Mouse (Mus musculus) heart, adult 11 months (tissue): ENCODE results near the gene Tmem54.

Experiments
- DNase-seq: peaks from one replicate; pipeline ENCODE4 v3.0.0; 2022

The Tmem54 gene

DNA sequence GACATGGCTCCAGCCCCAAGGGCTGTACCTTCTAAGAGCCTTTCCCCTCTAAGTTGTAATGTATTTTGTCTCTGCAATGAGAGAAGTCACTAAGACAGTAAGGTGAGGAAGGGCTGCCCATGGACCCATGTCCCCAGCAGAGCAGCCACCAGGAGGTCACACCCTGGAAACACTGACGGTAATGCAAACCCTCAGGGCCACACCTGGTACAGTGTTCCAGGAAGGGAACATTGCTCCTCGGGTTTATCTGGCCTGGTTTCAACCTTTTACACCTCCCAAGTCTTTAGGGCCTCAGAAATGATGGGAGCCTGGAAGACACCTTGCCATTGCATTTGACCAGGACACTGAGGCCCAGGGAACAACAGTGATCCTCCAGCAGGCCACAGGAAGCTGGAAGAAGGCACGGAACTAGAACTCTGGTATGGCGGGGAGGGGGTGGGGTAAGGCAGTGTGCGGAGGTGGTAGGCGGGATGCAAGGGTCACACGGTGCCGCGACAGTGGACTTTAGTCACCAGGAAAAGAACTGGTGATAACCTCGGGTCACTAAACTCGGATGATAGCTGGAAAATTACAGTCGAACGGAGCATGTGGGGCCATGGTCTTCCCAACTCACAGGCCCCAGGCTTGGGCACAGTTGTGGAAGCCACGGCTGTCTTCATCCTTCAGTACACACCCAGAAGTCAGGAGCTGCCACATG lies 3.1 kb upstream of the Tmem54 start:
- DNase-seq = no peak

DNA sequence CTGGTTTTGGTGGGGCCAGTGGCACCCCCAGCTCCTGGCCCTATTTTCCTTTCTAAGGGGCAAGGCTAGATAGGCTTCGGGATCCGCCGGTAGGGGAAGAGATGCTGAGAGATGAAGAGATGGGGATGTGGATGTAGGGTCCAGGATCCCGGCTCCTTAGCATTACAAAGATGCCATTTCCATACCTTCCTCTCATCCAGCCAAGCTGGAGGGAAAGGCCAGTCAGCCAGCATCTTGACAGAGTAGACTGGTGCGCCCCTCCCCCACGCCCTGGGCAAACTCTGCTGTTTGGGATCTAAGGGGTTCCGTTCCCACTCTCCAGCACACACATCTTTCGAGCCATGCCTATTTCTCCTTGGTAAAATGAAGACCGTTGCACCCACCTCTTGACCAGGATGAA lies 725 bp downstream of the Tmem54 start:
- no peak for DNase-seq

DNA sequence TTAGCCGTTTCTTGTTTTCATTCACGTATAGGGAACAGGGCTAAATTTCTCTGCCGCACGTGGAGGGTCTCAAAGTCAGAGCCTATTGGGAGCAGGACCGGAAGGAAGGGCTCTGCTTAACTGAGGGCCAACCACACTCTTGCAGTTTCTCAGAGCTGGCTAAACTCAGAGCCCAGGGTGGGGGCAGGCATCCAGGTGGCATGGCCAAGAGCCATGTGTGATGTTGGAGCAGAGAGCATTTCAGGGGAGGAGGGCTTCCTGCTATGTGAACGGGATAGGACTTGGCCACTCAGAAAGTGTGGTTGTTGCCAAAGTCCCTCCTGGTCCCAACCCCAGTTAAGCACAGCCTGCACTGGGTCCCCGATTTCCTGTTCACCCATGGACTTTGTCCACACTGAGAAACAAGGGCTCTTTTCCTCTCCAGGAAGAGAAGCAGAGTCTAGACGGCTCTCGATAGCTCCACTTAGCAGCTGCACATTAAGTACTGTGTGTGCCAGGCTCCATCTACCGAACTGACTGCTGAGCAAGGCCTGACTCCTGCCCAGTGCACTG lies 2.1 kb downstream of the Tmem54 start:
- DNase-seq = no peak

DNA sequence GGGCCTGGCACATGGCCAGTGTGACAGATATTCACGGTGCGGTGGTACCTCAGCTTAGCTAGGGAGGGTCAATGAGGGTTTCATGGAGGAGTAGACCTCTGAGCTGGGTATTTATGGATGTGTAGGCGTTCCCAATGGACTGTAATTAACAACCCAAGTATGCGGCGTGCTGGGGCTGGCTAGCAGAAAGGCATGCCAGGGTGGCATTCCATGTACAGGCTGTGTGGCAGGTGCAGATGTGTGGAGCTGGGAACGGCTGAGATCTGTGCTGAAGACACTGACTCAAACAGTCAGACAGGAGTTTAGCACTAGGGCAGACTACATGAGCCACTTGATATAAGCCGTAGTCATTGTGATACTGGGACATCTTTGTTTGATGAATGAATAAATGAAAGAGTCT lies 3.3 kb downstream of the Tmem54 start:
- no peak for DNase-seq

DNA sequence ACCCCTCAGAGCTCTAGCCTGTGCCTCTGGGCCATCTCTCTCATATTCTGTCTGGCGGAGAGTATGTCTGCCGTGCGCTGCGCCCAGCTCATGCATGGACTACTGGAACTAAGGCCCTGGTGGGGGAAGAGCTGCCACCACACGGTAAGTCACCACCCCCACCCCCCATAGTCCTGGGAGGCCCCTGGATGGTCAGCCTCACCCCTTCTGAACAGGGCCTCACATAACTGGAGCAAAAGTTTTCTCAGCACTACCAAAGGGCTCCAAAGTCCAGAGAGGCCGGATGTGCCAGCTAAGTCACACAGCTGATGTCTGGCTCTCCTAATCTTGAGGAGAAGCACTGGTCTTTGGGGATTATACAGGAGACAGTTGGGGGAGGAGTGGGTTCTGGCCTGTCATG lies 5.5 kb downstream of the Tmem54 start:
- no peak for DNase-seq

DNA sequence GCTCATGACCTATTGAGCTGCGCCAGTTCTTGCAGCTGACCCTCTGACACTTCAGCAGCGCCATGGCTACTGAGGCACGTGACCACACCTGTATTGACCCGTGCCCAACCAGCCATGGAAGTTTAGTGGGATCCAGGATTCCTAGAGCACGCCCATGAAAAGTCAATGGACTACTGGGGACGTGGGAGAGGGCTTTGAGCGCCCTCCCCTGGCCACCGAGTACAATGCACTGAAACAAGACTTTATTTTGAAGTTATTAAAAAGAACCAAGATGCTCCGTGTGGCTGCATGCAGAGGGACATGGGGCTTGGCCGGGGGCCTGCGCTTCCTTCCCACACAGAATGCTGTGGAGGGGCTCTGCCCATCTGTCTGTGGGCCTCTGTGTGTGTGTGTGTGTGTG lies 6.0 kb downstream of the Tmem54 start:
- no peak for DNase-seq

DNA sequence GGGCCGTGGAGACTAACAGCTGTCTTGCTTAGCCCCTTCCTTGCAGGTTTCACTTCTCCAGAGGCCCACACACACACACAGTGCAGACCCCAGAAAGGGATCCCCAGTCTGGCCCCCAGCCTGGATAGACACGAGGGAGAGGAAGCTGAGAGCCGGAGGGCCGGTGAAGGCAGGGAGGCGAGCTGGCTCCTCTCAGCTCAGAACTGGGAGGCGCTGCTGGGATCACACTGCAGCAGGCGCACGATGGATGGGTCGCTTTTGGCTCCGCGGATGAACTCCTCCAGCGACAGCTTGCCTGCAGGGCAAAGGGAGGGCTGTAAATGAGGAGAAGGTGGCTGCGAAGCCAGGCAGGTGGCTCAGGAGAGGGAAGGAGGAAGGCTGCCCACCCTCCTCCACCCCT lies 6.9 kb downstream of the Tmem54 start:
- no peak for DNase-seq

DNA sequence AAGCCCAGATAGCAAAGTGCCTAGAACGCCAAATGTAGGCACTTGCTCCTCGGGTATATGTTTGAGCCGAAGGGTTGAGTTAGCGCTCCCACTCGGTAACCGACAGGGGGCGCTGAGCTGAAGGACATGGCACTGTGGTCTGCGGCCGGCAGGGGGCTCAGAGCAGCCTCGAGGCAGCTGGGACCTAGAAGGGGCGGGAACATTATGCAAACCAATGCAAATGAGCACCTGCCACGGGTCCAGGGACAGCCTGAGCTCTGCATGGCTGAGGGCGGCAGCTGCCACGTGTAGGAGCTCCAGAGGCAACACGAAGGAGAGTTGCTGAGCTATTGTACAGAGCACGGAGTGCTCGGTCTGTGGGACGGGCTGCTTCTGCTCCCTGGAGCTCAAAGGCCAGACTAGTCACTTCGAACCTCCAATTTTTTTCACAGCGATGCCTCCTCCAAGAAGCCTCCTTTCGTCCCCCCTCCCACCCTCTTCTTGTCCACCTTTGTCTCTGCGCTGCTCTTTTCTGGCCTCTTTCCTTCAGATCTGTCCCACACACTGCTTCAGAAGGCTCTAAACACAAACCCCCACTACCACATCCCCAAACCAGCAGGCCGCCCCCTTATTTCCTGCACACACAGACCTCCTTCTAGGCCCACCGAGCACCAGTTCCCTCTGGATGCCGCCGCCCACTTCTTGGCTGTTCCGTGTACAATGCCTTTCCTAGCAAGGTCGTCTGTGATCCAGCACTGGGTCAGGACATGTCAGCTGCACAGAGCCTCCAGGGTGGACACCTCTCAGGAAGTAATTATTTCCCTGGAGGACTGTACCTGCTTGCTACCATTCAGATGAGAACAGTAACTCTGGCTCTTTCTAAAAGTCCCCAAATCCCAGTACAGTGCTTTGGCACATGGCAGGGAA lies 8.0 kb downstream of the Tmem54 start:
- DNase-seq = no peak

DNA sequence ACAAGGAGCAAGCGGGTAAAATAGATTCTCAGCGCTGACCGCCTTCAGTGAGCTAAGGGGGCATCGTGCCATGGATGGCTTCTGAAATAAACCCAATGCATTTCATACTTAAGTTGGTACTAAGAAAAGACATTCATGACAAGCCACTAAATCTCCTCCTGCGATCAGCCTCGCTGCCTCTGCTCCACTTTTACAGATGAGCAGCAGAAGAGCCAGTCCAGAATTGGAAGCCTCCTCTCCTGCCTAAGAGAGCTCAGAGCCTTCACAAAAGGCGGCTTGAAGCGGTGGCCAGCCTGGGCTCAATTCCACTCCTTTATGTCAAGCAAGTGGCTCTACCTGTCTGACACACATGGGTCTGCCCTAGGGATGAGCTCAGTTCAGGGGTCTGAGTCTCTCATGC lies 11.4 kb downstream of the Tmem54 start:
- DNase-seq = no peak

DNA sequence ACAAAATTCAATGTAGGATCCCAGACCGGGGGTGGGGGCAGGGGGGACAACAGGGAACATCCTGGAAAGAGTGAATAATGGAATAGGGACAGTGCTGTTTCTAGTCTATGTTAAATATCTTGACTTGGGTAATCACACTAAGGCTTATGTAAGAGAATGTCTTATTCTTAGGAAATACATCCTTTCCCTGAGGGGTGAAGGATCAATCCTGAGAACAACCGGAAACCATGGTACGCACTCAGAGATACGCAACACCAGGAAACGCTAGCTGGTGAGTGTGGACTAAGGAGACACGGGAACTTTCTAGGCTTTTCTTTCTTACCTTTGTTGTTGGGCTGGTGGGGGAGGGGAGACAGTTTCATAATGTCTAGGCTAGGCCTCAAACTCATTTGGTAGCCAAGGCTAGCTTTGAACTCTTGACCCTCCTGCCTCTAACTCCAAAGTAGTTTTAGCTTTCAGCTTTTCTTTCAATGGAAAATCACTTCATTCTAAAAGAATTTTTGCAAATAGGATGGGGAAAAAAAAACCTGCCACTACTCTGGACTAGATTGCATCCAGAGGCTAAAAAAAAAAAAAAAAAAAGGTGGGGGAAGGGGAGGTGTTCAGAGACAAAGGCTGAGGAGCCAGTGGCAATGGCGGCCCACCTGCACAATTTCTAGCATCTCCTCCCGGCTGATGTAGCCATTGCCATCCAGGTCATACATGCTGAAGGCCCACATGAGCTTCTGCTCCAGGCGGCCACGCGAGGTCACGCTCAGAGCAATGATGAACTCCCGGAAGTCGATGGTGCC lies 12.6 kb downstream of the Tmem54 start:
- no peak for DNase-seq

DNA sequence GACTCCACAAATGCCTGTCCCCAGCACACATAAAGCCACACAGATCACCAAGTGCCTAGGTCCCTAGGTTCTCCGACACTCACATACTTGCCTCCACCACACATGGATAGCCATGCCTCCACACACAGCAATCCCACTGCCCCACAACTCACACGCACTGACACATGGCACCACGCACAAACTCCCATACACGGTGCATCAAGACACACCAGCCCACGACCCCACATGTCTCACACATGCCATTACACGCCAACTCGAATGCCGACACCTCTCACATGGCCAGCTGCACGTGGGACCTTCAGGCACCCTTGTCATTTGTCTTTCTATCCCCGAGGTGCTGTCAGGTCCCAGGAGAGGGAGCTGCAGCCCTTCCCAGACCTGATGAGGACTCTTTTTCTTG lies 14.4 kb downstream of the Tmem54 start:
- no peak for DNase-seq

DNA sequence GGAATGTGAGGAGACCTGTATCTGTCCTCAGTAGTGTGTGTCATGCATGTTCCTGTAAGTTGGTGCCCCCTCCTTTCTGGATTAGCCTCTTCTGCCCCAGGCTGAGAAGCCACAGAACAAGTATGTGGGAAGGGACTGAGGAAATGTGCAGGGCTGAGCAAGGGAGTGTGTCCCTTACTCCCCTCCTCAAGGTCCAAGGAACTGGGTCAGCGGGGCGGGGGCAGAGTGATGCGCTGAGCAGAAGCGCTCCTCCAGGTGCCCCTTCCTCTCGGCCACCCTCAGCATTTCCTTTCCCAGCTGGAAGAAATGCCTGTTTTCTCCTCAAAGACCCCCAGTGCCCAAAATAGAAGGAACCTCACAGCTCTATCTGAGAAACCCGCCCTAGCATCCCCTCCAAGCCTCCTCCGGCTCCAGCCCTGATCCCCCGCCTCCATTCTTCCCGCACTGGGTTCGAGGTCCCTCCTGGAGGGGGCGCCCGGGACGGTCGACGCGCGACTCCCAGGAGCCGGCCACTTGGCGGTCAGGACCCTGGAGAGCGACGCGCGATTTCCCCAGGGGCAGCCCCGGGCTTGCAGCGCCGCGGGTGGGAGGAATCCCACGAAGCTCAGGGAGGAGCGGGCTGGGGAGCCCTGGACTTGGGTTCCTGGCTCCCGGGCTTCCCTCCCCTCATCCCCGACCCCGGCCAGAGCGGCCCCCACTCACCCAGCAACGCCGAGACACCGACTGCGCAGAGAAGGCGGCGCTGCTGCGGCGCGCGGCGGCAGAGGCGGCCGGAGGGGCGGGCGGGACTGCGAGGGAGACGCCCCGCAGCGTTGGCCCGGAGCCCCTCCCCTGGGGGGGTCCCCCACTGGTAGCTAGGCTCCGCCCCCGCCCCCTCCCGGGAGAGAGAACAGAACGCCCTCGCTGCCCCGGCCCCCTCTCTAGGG lies 15.4 kb downstream of the Tmem54 start:
- DNase-seq = no peak

DNA sequence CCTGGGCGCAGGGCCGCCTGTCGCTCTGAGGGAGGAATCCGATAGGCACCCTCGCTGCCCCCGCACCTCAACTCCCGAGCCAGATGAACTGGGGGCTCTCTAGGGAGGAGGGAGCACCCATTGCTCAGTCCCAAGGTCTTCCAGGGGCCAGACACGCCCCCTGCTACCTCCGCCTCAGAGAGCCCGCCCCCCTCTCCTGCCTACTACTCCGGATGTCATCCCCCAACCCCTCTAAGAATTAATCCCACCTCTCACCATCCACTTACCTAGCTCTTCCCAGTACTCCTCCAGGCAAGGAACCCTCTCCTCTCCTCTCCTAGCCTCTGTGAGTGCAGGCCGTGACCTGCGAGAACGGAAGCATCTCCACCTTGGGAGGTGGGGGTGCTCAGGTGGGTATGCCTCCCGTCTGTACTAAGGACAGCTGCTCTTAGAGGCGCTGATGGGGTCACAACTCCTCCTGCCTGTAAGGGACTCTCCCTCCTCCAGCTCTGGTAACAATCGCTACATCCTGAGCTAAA lies 16.3 kb downstream of the Tmem54 start, which contains the start of gene Hpca:
Hpca (minus strand) TSS at position 468 of the 518 bp plus-strand sequence.
- DNase-seq = no peak

DNA sequence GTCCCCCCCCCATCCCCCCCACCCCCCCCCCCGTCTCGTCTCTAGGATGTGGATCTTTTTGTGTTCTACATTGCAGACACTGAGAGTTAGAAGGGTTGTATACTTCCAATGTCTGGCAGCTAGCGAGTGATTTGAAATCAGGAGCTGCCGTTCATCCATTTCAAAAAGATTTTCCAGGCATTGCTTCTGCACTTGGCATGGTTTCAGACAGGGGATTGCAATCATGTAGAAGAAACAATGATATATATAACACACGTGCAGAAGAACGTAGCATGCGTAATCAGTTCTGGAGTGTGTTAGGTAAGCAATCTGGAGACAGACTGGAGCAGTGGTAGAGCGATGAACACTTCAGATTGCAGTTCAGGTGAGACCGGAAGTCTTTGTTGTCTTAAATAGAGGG lies 16.8 kb downstream of the Tmem54 start:
- no peak for DNase-seq

DNA sequence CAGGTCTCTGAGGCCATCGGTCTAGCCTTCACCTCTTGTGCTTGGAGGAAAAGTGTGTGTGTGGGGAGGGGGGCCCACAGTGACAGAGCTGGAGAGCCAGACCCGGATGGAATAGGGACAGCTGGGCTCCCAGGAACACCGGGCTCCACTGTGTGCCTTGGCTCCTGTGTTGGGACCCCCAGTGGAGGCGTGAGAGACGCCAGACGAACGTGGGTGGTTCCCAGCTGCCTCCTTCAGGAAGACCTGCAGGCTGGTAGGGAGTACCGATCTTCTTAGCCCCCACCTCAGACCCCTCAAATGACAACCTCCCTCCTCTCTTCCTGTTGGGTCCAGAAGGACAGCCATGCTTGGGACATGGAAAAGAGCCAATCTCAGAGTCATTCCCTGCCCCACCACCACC lies 17.4 kb downstream of the Tmem54 start:
- no peak for DNase-seq

DNA sequence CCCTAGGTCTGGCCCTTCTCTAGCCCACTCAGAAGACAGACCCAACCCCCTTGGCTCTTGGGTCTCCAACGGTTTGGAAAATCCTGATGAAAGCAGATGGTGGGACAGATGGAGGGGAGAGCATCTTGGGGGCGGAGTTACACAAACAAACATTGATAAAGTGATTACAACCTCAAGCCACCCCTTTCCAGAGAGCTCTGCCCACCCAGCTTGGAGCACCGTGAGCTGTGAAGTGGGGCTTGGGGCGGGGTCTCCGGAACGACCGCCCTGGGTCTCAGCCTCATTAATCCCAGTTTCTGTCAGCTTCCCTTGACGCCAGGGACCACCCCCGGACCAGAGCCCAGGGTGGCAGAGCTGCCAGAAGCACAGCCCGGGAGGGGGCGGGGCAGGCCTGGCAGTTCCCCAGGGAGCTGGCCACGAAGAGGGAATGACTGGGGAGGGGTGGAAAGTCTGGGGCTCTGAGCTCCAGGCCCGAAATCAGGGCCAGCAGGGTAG lies 19.4 kb downstream of the Tmem54 start:
- peak; percentile 88 for DNase-seq

DNA sequence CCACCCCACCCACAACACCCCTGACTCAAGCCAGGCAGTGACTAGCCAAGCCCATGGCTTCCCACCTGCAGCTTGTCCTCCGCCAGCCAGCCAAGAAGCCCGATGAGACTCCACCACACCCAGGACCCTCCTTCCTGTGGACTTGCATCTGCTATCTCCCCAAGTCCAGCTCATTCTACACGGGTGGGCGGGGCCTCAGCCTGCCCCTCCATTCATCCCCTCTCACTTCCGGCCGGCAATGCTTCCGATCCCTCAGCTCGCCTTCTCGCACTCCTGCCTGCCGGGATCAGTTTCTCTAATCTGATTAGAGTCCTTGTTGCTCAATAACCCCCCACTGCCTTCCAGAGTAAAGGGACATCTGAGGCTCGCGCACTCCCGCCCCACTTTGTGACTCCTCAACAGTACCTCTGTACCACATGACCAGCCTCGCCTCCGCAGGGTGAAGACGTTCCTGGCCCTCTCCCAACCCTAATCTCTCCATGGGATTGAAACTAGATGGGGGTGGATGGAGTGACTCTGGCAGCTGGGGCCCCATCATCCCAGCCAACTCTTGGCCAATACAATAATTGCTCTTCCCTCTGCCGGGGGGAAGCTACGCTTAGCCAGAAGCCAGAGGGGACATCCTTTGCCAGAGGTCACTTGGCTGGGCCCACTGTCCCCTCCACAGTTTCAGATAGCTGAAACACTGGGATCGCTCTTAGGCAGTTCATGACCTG lies 20.5 kb downstream of the Tmem54 start:
- DNase-seq = peak; percentile 98

DNA sequence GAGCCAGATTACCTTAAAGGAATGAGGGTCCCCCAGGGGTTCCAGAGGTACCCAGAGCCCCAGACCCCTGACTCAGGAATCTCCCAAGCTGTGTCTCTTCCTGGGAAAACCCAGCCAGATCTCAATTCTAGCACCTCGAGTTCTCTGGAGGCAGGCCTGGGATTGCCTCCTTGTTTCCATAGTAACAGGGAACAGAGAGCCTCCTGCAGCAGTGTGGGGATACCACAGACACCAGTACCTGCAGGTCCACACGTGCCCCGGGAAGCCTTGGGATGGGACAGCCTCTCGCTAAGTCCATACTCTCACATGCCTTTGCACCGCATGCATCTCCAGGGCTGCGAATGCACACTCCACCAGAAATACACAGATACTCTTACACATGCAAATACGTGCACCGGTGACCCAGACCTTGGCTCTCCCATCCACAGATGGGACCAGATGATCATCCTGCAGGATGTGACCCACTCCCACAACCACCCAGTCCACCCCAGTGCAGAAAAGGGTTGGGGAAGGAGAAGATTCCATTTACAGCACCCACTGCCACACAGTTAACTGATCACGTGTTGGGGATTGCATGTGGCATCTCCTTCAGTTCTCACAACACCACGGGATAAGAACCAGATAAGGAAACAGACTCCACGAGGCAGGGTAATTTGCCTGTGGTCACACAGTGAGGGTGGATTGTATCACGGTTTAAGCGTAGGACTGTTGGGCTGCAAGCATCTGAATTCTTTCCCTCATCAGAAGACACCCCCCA lies 23.4 kb downstream of the Tmem54 start:
- peak; percentile 89 for DNase-seq

DNA sequence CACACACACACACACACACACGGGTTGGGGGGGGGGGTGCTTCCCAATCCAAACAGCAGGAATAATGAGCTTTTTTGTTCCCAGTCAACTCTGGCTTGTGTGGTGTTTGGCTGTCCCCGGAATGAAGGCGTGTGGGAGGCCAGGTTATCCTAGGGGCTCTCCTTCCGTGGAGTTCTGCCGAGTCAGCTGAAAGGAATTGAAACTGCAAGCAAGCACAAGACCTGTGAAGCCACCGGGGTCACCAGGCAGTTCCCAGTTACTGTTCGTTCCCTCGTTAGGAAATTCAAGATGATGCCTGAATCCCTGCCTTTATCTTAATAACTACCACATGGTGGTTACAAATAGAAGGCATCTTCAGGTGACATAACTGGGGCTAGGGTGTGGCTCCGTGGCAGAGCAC lies 24.0 kb downstream of the Tmem54 start:
- peak; percentile 89 for DNase-seq

DNA sequence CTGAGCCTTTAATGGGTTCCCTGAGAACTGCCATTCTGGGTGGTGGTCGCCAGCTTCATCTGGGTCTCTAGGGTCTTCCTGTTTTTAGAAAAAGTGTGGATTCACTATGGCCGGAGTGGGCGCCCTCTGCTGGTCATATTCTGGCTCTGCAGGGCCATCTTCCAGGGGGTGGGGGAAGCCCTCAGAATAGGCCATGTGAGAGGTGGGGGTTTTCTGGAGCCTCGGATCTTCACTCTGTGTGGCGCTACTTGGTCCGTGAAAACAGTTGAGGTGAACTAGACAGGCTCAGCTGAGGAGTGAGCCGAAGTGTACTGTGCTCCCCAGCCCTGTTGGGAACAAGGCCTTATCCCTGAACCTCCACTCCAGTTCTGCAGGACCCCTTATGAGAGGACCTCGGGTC lies 24.8 kb downstream of the Tmem54 start:
- no peak for DNase-seq
